Mouse (Mus musculus) intestine, embryonic 15.5 days (tissue): ENCODE data around the gene Dffa. TPM values are rescaled to one million over a fixed set of nuclear protein-coding genes. Genes with fewer than 3 reads are reported as not detected.
A peak's percentile ranks its signal among the peaks of the same experiment; 100 is the strongest.

Source experiments
- ATAC-seq: fragments of 200-750 bp; cut with Nextera tagmentation; 2 replicates; pipeline ENCODE4 v1.8.0; 2017; ENCODE audit warnings: moderate TSS enrichment, moderate library complexity
- H3K27ac ChIP-seq: fragments of 300-500 bp; sonication (generic); 2 replicates; pipeline ENCODE4 v1.5.1; 2015; ENCODE audit warnings: mild to moderate bottlenecking, inconsistent platforms
- H3K27me3 ChIP-seq: fragments of 300-500 bp; sonication (generic); replicated peaks from 2 replicates; pipeline ENCODE4 v1.6.1; 2015; ENCODE audit warnings: inconsistent platforms
- H3K36me3 ChIP-seq: fragments of 300-500 bp; sonication (generic); 2 replicates; pipeline ENCODE4 v1.6.1; 2015; ENCODE audit warnings: inconsistent platforms
- H3K4me1 ChIP-seq: fragments of 300-500 bp; sonication (generic); replicated peaks from 2 replicates; pipeline ENCODE4 v1.6.1; 2015; ENCODE audit warnings: inconsistent platforms
- H3K4me2 ChIP-seq: fragments of 300-500 bp; sonication (generic); replicated peaks from 2 replicates; pipeline ENCODE4 v1.6.1; 2015; ENCODE audit warnings: mild to moderate bottlenecking, inconsistent platforms
- H3K4me3 ChIP-seq: fragments of 300-500 bp; sonication (generic); replicated peaks from 2 replicates; pipeline ENCODE4 v1.5.1; 2015; ENCODE audit warnings: inconsistent platforms
- H3K9ac ChIP-seq: fragments of 300-500 bp; sonication (generic); 2 replicates; pipeline ENCODE4 v1.6.1; 2015; ENCODE audit warnings: inconsistent platforms
- H3K9me3 ChIP-seq: fragments of 300-500 bp; sonication (generic); 2 replicates; pipeline ENCODE4 v1.6.1; 2016; ENCODE audit warnings: inconsistent platforms
- WGBS: fragments of 180-500 bp; shearing (Covaris S2); methylation state at CpG from one replicate; pipeline ENCODE4 v1.1.7; 2015; 5-methylcytosine and 5-hydroxymethylcytosine counted together
- polyA plus RNA-seq: library from polyadenylated mRNA; unstranded; fragments of >200 nt; fragmentation: Nextera tagmentation; extraction: Ambion mirVana; gene quantifications from 2 replicates; pipeline ENCODE4 v1.2.1, GENCODE M21; 2015

Gene Dffa
- polyA plus RNA-seq, result 44.9 and 48.3 TPM in 2 replicates

GRCm38 (mm10) chr4:149103875-149104561, at the start of gene Dffa:
Dffa (plus strand) TSS chr4:149104146.
- WGBS, result 1% methylated on average over 35 of the region's 35 CpGs
- 0 out of 2 replicates have a peak, but pooled peaks cover 3% of the 10 kb centered on the region for H3K36me3 ChIP-seq
- H3K4me2 ChIP-seq, result peak within 1 kb of the TSS; percentile 88
- H3K27me3 ChIP-seq, result no peaks in the 10 kb centered on the region
- peak within 1 kb of the TSS; percentile 85 for H3K9ac ChIP-seq
- peak within 1 kb of the TSS; percentile 85 for H3K4me3 ChIP-seq
- H3K4me1 ChIP-seq, result peaks cover 8% of the 10 kb centered on the region
- H3K27ac ChIP-seq, result no peak within 1 kb of the TSS
- no peaks in the 10 kb centered on the region for H3K9me3 ChIP-seq
- ATAC-seq, result peak; percentile 91

- no peak for ATAC-seq
- Histone ChIP-seq H3K4me2 (no peak overlapping the region), H3K27ac (no peak overlapping the region), H3K4me3 (no peak overlapping the region), H3K4me1 (peaks cover 36% of the 10 kb centered on the region), H3K9me3 (no peaks in the 10 kb centered on the region), H3K36me3 (no peaks in the 10 kb centered on the region), H3K9ac (no peak overlapping the region), H3K27me3 (no peaks in the 10 kb centered on the region)
- 72% methylated on average over 6 of the region's 6 CpGs for WGBS
These were observed 48.1 kb upstream of the Dffa start for GRCm38 (mm10) chr4:149055847-149056246.

- H3K4me2 ChIP-seq, result peak overlapping the region; percentile 33
- H3K36me3 ChIP-seq, result no peaks in the 10 kb centered on the region
- peaks cover 38% of the 10 kb centered on the region for H3K4me1 ChIP-seq
- no peak overlapping the region for H3K27ac ChIP-seq
- H3K27me3 ChIP-seq, result no peaks in the 10 kb centered on the region
- H3K9ac ChIP-seq, result no peak overlapping the region
- no peak overlapping the region for H3K4me3 ChIP-seq
- no peaks in the 10 kb centered on the region for H3K9me3 ChIP-seq
- 59% methylated on average over 16 of the region's 16 CpGs for WGBS
- peak; percentile 66 for ATAC-seq
These were observed 47.0 kb upstream of the Dffa start for GRCm38 (mm10) chr4:149056957-149057356.

GRCm38 (mm10) chr4:149057470-149057869, 46.5 kb upstream of the Dffa start:
- H3K27me3 ChIP-seq, result no peaks in the 10 kb centered on the region
- no peak overlapping the region for H3K27ac ChIP-seq
- H3K9me3 ChIP-seq, result no peaks in the 10 kb centered on the region
- H3K36me3 ChIP-seq, result no peaks in the 10 kb centered on the region
- peaks cover 42% of the 10 kb centered on the region for H3K4me1 ChIP-seq
- 0 out of 2 replicates have a peak, but pooled peaks have one; percentile 13 for ATAC-seq
- H3K4me2 ChIP-seq, result peak overlapping the region; percentile 33
- H3K4me3 ChIP-seq, result no peak overlapping the region
- no peak overlapping the region for H3K9ac ChIP-seq
- 30% methylated on average over 14 of the region's 14 CpGs for WGBS

GRCm38 (mm10) chr4:149058298-149058697, 45.6 kb upstream of the Dffa start:
- H3K4me3 ChIP-seq, result no peak overlapping the region
- no peak for ATAC-seq
- H3K4me1 ChIP-seq, result peaks cover 51% of the 10 kb centered on the region
- no peak overlapping the region for H3K9ac ChIP-seq
- no peaks in the 10 kb centered on the region for H3K27me3 ChIP-seq
- no peak overlapping the region for H3K27ac ChIP-seq
- H3K36me3 ChIP-seq, result no peaks in the 10 kb centered on the region
- H3K4me2 ChIP-seq, result no peak overlapping the region
- 63% methylated on average over 7 of the region's 7 CpGs for WGBS
- H3K9me3 ChIP-seq, result no peaks in the 10 kb centered on the region

GRCm38 (mm10) chr4:149059713-149060112, 44.2 kb upstream of the Dffa start:
- H3K9me3 ChIP-seq, result no peaks in the 10 kb centered on the region
- H3K9ac ChIP-seq, result no peak overlapping the region
- H3K4me1 ChIP-seq, result peaks cover 55% of the 10 kb centered on the region
- WGBS, result 92% methylated on average over 9 of the region's 9 CpGs
- no peak for ATAC-seq
- H3K36me3 ChIP-seq, result no peaks in the 10 kb centered on the region
- no peaks in the 10 kb centered on the region for H3K27me3 ChIP-seq
- no peak overlapping the region for H3K27ac ChIP-seq
- H3K4me2 ChIP-seq, result no peak overlapping the region
- H3K4me3 ChIP-seq, result no peak overlapping the region

- no peak overlapping the region for H3K4me2 ChIP-seq
- no peak for ATAC-seq
- peaks cover 48% of the 10 kb centered on the region for H3K4me1 ChIP-seq
- no peaks in the 10 kb centered on the region for H3K27me3 ChIP-seq
- no peak overlapping the region for H3K9ac ChIP-seq
- no peaks in the 10 kb centered on the region for H3K9me3 ChIP-seq
- WGBS, result 51% methylated on average over 14 of the region's 14 CpGs
- no peak overlapping the region for H3K27ac ChIP-seq
- no peak overlapping the region for H3K4me3 ChIP-seq
- no peaks in the 10 kb centered on the region for H3K36me3 ChIP-seq
These were observed 43.1 kb upstream of the Dffa start for GRCm38 (mm10) chr4:149060621-149061431.

- ATAC-seq, result no peak
- Histone ChIP-seq H3K27ac (no peak overlapping the region), H3K27me3 (no peaks in the 10 kb centered on the region), H3K4me3 (no peak overlapping the region), H3K36me3 (no peaks in the 10 kb centered on the region), H3K4me1 (peaks cover 48% of the 10 kb centered on the region), H3K9ac (no peak overlapping the region), H3K9me3 (no peaks in the 10 kb centered on the region), H3K4me2 (no peak overlapping the region)
- 66% methylated on average over 13 of the region's 13 CpGs for WGBS
These were observed 42.6 kb upstream of the Dffa start for GRCm38 (mm10) chr4:149061432-149061718.

- H3K4me2 ChIP-seq, result 0 out of 2 replicates have a peak overlapping the region, but pooled peaks have one; percentile 2
- H3K27ac ChIP-seq, result no peak overlapping the region
- peaks cover 39% of the 10 kb centered on the region for H3K4me1 ChIP-seq
- 42% methylated on average over 21 of the region's 21 CpGs for WGBS
- peak; percentile 68 for ATAC-seq
- H3K9me3 ChIP-seq, result no peaks in the 10 kb centered on the region
- no peak overlapping the region for H3K9ac ChIP-seq
- H3K36me3 ChIP-seq, result no peaks in the 10 kb centered on the region; the same call in 1 of the 2 replicates
- H3K27me3 ChIP-seq, result no peaks in the 10 kb centered on the region
- H3K4me3 ChIP-seq, result no peak overlapping the region
These were observed 41.3 kb upstream of the Dffa start for GRCm38 (mm10) chr4:149062406-149063318.

GRCm38 (mm10) chr4:149064061-149064854, 39.7 kb upstream of the Dffa start:
- peaks cover 27% of the 10 kb centered on the region for H3K4me1 ChIP-seq
- no peaks in the 10 kb centered on the region for H3K27me3 ChIP-seq
- peak overlapping the region; percentile 6; the same call in 1 of the 2 replicates for H3K4me2 ChIP-seq
- no peak overlapping the region for H3K4me3 ChIP-seq
- no peak for ATAC-seq
- no peaks in the 10 kb centered on the region for H3K9me3 ChIP-seq
- H3K27ac ChIP-seq, result no peak overlapping the region
- H3K9ac ChIP-seq, result peak overlapping the region; percentile 10; the same call in 1 of the 2 replicates
- 74% methylated on average over 23 of the region's 23 CpGs for WGBS
- H3K36me3 ChIP-seq, result no peaks in the 10 kb centered on the region; the same call in 1 of the 2 replicates
